Mouse (Mus musculus) liver, adult 2 months (tissue): ENCODE measurements at regions not wholly inside any gene's neighbourhood (a gene's known extent, or its start where the extent isn't known, plus 50 kb on each side); places are given as distances from the start of the nearest gene placed in this dataset.

ENCODE experiments used
- CTCF ChIP-seq: fragments of 200-500 bp; IDR thresholded peaks from 2 replicates; pipeline ENCODE4 v1.5.1; 2011; ENCODE audit warnings: low read depth, low read length, control low read depth
- POLR2A ChIP-seq: fragments of 200-500 bp; IDR thresholded peaks from 2 replicates; pipeline ENCODE4 v1.6.1; 2011; ENCODE audit warnings: low read length, control low read depth; ENCODE audit not compliant: insufficient read depth; ENCODE audit errors: extremely low read depth

DNA sequence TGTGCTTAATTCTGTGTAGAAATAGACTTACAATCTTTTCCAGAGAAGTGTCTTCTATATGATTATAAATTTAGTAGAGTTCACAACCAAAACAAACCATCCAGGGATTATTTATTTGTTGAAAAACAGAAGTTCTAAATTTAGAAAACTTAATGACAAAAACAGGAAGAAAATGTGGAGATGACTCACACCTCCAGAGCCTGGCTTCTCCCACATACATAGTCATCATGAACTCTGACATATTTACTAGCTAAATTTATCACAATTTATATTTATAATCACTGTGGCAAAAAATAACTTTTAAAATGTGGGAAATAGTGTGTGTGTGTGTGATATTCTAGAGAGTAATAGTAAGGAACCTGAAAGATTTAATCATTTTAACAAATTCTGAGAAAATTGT, 337.2 kb upstream of the 4921530L21Rik start:
- no peak for TF ChIP-seq CTCF
- TF ChIP-seq POLR2A = no peak
